9 mouse cellular contexts compared by ENCODE assay signal in the genomic region with DNA sequence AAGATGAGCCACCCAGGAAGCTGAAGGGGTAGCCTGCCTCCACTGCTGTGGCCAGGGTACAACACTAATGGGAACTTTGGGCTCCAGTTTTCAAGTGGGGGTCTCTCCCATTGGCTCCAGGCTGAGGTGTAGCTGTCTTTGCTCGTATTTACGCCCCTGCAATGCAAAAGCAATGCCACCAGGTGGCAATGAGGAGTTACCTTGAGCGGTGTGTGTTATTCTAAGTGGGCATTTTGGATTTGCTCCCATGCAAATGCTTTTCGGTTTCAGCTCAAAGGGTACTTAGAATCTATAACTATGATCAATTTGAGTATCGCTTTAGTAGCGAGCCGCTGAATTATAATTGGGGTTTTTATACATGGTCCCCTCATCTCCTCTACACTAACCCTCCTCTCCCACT. TPM values are rescaled to one million over a fixed set of nuclear protein-coding genes. Genes with fewer than 3 reads are reported as not detected.
A peak's percentile ranks its signal among the peaks of the same experiment; 100 is the strongest.
DNase-seq lines count a peak whose midpoint lies in the region; ATAC-seq and TF ChIP-seq lines count a peak whose summit lies in the region.
"Had no signal": no experiment of that assay in that cellular context is flagged by ENCODE, and none has a peak within 500 bp of the region (broad histone marks: within the 10 kb centered on the region; RNA-seq: fewer than 3 reads in every experiment).

No protein-coding gene starts in this region.

- no peak overlapping the region for H3K4me3 ChIP-seq in kidney, postnatal 0 days (replicated peaks; ENCODE audit: low read depth, low read length)
- H3K4me3 ChIP-seq: megakaryocyte, embryonic 14.5 days had no signal

- peaks cover 40% of the 10 kb centered on the region for H3K4me1 ChIP-seq in kidney, postnatal 0 days (replicated peaks; ENCODE audit: insufficient read depth, low read length)
- H3K4me1 ChIP-seq: megakaryocyte, embryonic 14.5 days had no signal

- no peak overlapping the region for H3K4me2 ChIP-seq in kidney, postnatal 0 days (ENCODE audit: low read length)

- no peaks in the 10 kb centered on the region for H3K36me3 ChIP-seq in kidney, postnatal 0 days (ENCODE audit: insufficient read depth, low read length)

- 60% methylated on average over 7 of the region's 7 CpGs for WGBS in kidney, postnatal 0 days

- in situ Hi-C loops in Patski (cut with MboI; ENCODE audit: low pct_unique_long_range_greater_than_20kb) = loop anchor here (5.0 to 25.0 kb wide), 2 partner anchors 56 to 1326 kb away; partner anchors contain the start of genes Nmnat3 and Spsb4

- no peaks in the 10 kb centered on the region for H3K9me3 ChIP-seq in kidney, postnatal 0 days (replicated peaks; ENCODE audit: low read length)

- H3K27ac ChIP-seq in kidney, postnatal 0 days = no peak overlapping the region

- no peak overlapping the region for H3K9ac ChIP-seq in kidney, postnatal 0 days (ENCODE audit: low read depth, low read length)

- peak; percentile 72 for TF ChIP-seq CTCF in Patski (IDR thresholded peaks at IDR 0.05)
- TF ChIP-seq CTCF in kidney, postnatal 0 days (IDR thresholded peaks at IDR 0.05; ENCODE audit: low read depth) = peak; percentile 80

- peak; percentile 49 for DNase-seq in adrenal gland, postnatal 14 days
- no peak for DNase-seq in adrenal gland, postnatal 10 days
- DNase-seq in left cerebral cortex, adult 18-20 months (ENCODE audit: low spot score in 2 of 2) = peak; percentile 12 to 40
- no peak for DNase-seq in left cerebral cortex, adult 8-10 months (ENCODE audit: low spot score in 2 of 2)
- DNase-seq in Patski (ENCODE audit: low read depth, low spot score) = no peak
- DNase-seq in kidney, postnatal 0 days (ENCODE audit: low spot score) = no peak

- ATAC-seq in Patski = no peak
- no peak for ATAC-seq in kidney, postnatal 0 days (replicated peaks; ENCODE audit: low FRiP score, low read depth)
- peak; percentile 72 for ATAC-seq in megakaryocyte-erythroid progenitor cell, adult 5-6 weeks (replicated peaks; ENCODE audit: low FRiP score, low TSS enrichment, poor library complexity, severe bottlenecking)
- no peak for ATAC-seq in erythroblast, adult 5-6 weeks (replicated peaks; ENCODE audit: low FRiP score, poor library complexity, severe bottlenecking)

- no peaks in the 10 kb centered on the region for H3K27me3 ChIP-seq in Patski
- H3K27me3 ChIP-seq in kidney, postnatal 0 days (ENCODE audit: insufficient read depth, low read length) = no peaks in the 10 kb centered on the region

- POLR2A ChIA-PET in Patski (lab: Charles Lee) = interaction anchor here (0.6 to 1.5 kb wide), 2 partner anchors 56 to 114 kb away, joined by 3 to 9 read pairs; no protein-coding TSS in a partner anchor

- CTCF ChIA-PET in Patski (lab: Charles Lee) = interaction anchor here (1.0 to 4.3 kb wide), 24 partner anchors 9 to 108 kb away, joined by 3 to 20 read pairs (median 4); partner anchors contain the start of gene Spsb4

RNA-seq across cellular contexts. Expression of gene Spsb4, which starts 57.6 kb away (rescaled TPM):
- total RNA-seq in adrenal gland, postnatal 14 days (2021) = 1.5 and 1.7 TPM in 2 replicates
- 1 to 10 TPM; 1.5 to 3.5 TPM for total RNA-seq in adrenal gland, postnatal 10 days (2021)
- 1 to 10 TPM; 4.7 to 6.3 TPM for total RNA-seq in left cerebral cortex, adult 18-20 months (2021)
- 1 to 10 TPM; 3.7 to 5.1 (median 4.4) TPM for total RNA-seq in left cerebral cortex, adult 8-10 months (2022)
- 19.0 TPM for polyA plus RNA-seq in Patski (2021)
- 55.3 and 61.7 TPM in 2 replicates for polyA plus RNA-seq in kidney, postnatal 0 days (2015; fragmentation: Nextera tagmentation; extraction: Ambion mirVana)
- not detected in 2 replicates for total RNA-seq in megakaryocyte-erythroid progenitor cell, adult 5-6 weeks (2014; fragmentation: Nextera tagmentation)
- not detected in 2 replicates for total RNA-seq in megakaryocyte-erythroid progenitor cell, adult 5-6 weeks (2017)
- 4.4 TPM in 1 of 2 replicates, not detected in the other for total RNA-seq in erythroblast, adult 5-6 weeks (2015; ENCODE audit: low replicate concordance)
- not detected in 2 replicates for total RNA-seq in erythroblast, adult 5-6 weeks (2017; ENCODE audit: low replicate concordance)

Comparison
In these comparisons a context has a peak if more than half of its experiments do, and no peak if none do; other contexts are left out.
1. DNase-seq: peak in adrenal gland, postnatal 14 days (single experiment) and left cerebral cortex, adult 18-20 months (2 of 2); none in adrenal gland, postnatal 10 days (single experiment), left cerebral cortex, adult 8-10 months (0 of 2), Patski (single experiment) and kidney, postnatal 0 days (single experiment).